21 mouse cellular contexts compared by ENCODE assay signal in the genomic region with DNA sequence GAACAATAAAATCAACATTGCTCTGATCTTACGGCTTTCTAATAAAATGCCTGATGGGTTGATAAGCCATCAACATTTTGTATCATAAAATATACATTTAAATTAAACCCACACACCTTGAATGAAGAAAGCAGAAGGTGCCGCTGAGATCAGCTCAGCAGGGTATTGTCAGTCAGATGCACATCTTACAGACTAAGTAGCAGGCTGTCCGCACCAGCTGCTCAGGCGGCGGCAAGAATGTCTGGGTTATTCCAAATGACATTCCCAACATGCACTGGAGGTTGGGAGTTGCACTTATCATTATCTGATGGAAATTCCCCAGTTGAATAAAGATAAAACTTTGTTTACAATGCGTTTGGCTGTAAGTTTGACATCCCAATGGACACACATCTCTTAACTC. TPM values are rescaled to one million over a fixed set of nuclear protein-coding genes. Genes with fewer than 3 reads are reported as not detected.
A peak's percentile ranks its signal among the peaks of the same experiment; 100 is the strongest.
DNase-seq lines count a peak whose midpoint lies in the region; ATAC-seq and TF ChIP-seq lines count a peak whose summit lies in the region.
"Had no signal": no experiment of that assay in that cellular context is flagged by ENCODE, and none has a peak within 500 bp of the region (broad histone marks: within the 10 kb centered on the region; RNA-seq: fewer than 3 reads in every experiment).

No protein-coding gene starts in this region.

- no peak overlapping the region for H3K27ac ChIP-seq in kidney, adult 2 months (ENCODE audit: insufficient read depth, low read depth, low read length)
- no peak overlapping the region for H3K27ac ChIP-seq in kidney, embryonic 14.5 days (ENCODE audit: low read depth, low read length)
- H3K27ac ChIP-seq in midbrain, embryonic 14.5 days (replicated peaks; ENCODE audit: low read depth, low read length), result no peak overlapping the region
- no peak overlapping the region for H3K27ac ChIP-seq in midbrain, embryonic 13.5 days
- H3K27ac ChIP-seq: kidney, postnatal 0 days; neural tube, embryonic 13.5 days had no signal

- no peak overlapping the region for H3K4me3 ChIP-seq in kidney, adult 2 months (ENCODE audit: insufficient read depth, low read depth, low read length)
- H3K4me3 ChIP-seq in kidney, embryonic 14.5 days (ENCODE audit: low read length), result no peak overlapping the region
- no peak overlapping the region for H3K4me3 ChIP-seq in midbrain, embryonic 14.5 days (replicated peaks; ENCODE audit: low read depth, low read length)
- no peak overlapping the region for H3K4me3 ChIP-seq in midbrain, embryonic 13.5 days (replicated peaks)
- H3K4me3 ChIP-seq: megakaryocyte, embryonic 14.5 days; neural tube, embryonic 13.5 days had no signal

- DNase-seq in embryo, embryonic 10 days (ENCODE audit: low spot score), result peak; percentile 31
- DNase-seq in embryo, embryonic 9.5 days (ENCODE audit: extremely low spot score), result no peak
- DNase-seq in kidney, adult 2 months, result peak; percentile 8
- peak; percentile 26 for DNase-seq in midbrain, embryonic 14.5 days
- no peak for DNase-seq in right cerebral cortex, postnatal 25 days
- DNase-seq in right cerebral cortex, adult 18-20 months, result no peak
- DNase-seq: cerebellum, adult 8-10 months; forebrain, postnatal 0 days; heart, postnatal 36 days; liver, postnatal 0 days; lung, postnatal 14 days; spleen, adult 18-20 months; thymus, postnatal 4 days had no signal

- no peak for TF ChIP-seq POLR2A in kidney, adult 2 months (IDR thresholded peaks at IDR 0.05; ENCODE audit: low read depth, low read length)

- no peak overlapping the region for H3K4me2 ChIP-seq in kidney, embryonic 14.5 days (replicated peaks; ENCODE audit: low read depth, low read length)
- H3K4me2 ChIP-seq in midbrain, embryonic 14.5 days (ENCODE audit: low read length), result no peak overlapping the region
- H3K4me2 ChIP-seq in midbrain, embryonic 13.5 days (replicated peaks), result no peak overlapping the region
- H3K4me2 ChIP-seq: neural tube, embryonic 13.5 days had no signal

- WGBS in kidney, adult 2 months, result 73% methylated on average over 6 of the region's 6 CpGs
- WGBS in kidney, embryonic 14.5 days, result 66% methylated on average over 6 of the region's 6 CpGs
- WGBS in midbrain, embryonic 14.5 days, result 16% methylated on average over 6 of the region's 6 CpGs
- WGBS in midbrain, embryonic 13.5 days, result 23% methylated on average over 6 of the region's 6 CpGs

- H3K9ac ChIP-seq in kidney, embryonic 14.5 days (ENCODE audit: low read depth, low read length), result no peak overlapping the region
- no peak overlapping the region for H3K9ac ChIP-seq in midbrain, embryonic 14.5 days (replicated peaks; ENCODE audit: low read length)
- H3K9ac ChIP-seq in midbrain, embryonic 13.5 days (replicated peaks), result no peak overlapping the region
- H3K9ac ChIP-seq: forebrain, postnatal 0 days; liver, postnatal 0 days; neural tube, embryonic 13.5 days had no signal

- no peak for TF ChIP-seq CTCF in kidney, adult 2 months (conservative IDR thresholded peaks at IDR 0.05; ENCODE audit: insufficient read depth, insufficient read length, low read depth, low read length)

- no peaks in the 10 kb centered on the region for H3K9me3 ChIP-seq in kidney, embryonic 14.5 days (ENCODE audit: control insufficient read depth, low read length)
- no peaks in the 10 kb centered on the region for H3K9me3 ChIP-seq in midbrain, embryonic 14.5 days (ENCODE audit: control insufficient read depth, low read length)
- no peaks in the 10 kb centered on the region for H3K9me3 ChIP-seq in midbrain, embryonic 13.5 days
- H3K9me3 ChIP-seq: megakaryocyte, embryonic 14.5 days; neural tube, embryonic 13.5 days had no signal

- ATAC-seq in kidney, embryonic 14.5 days (ENCODE audit: low FRiP score, low TSS enrichment), result no peak
- ATAC-seq in midbrain, embryonic 14.5 days (ENCODE audit: low FRiP score, low TSS enrichment), result no peak
- ATAC-seq in midbrain, embryonic 13.5 days, result no peak
- ATAC-seq: CD4-positive, CD25-positive, alpha-beta regulatory T cell, adult 4 months; forebrain, postnatal 0 days; inflammation-experienced regulatory T-cells, adult 6 months; liver, postnatal 0 days had no signal

- H3K27me3 ChIP-seq in kidney, adult 2 months (replicated peaks; ENCODE audit: control insufficient read depth, insufficient read depth, low read length), result no peaks in the 10 kb centered on the region
- no peaks in the 10 kb centered on the region for H3K27me3 ChIP-seq in kidney, embryonic 14.5 days (ENCODE audit: control insufficient read depth, insufficient read depth, low read length)
- no peaks in the 10 kb centered on the region for H3K27me3 ChIP-seq in midbrain, embryonic 14.5 days (ENCODE audit: control insufficient read depth, insufficient read depth, low read length)
- H3K27me3 ChIP-seq in midbrain, embryonic 13.5 days, result no peaks in the 10 kb centered on the region
- H3K27me3 ChIP-seq: neural tube, embryonic 13.5 days had no signal

- no peaks in the 10 kb centered on the region for H3K36me3 ChIP-seq in kidney, adult 2 months (ENCODE audit: control insufficient read depth, insufficient read depth, low read length)
- no peaks in the 10 kb centered on the region; the same call in 1 of the 2 replicates for H3K36me3 ChIP-seq in kidney, embryonic 14.5 days (ENCODE audit: control insufficient read depth, insufficient read depth, low read length)
- peaks cover 45% of the 10 kb centered on the region for H3K36me3 ChIP-seq in midbrain, embryonic 14.5 days (ENCODE audit: control insufficient read depth, insufficient read depth, low read length)
- peaks cover 34% of the 10 kb centered on the region for H3K36me3 ChIP-seq in midbrain, embryonic 13.5 days

- H3K4me1 ChIP-seq in kidney, adult 2 months (ENCODE audit: control insufficient read depth, insufficient read depth, low read length), result no peaks in the 10 kb centered on the region
- no peaks in the 10 kb centered on the region for H3K4me1 ChIP-seq in kidney, embryonic 14.5 days (ENCODE audit: control insufficient read depth, insufficient read depth, low read length)
- H3K4me1 ChIP-seq in midbrain, embryonic 14.5 days (ENCODE audit: control insufficient read depth, insufficient read depth, low read length), result 0 out of 2 replicates have a peak, but pooled peaks cover 4% of the 10 kb centered on the region
- H3K4me1 ChIP-seq in midbrain, embryonic 13.5 days (replicated peaks), result peaks cover 27% of the 10 kb centered on the region
- H3K4me1 ChIP-seq: neural tube, embryonic 13.5 days had no signal

RNA-seq across cellular contexts. Expression of gene Lonrf2, which starts 39.6 kb away (rescaled TPM):
- 0.34 and 0.38 TPM in 2 replicates for polyA plus RNA-seq in kidney, adult 2 months (2012; rRNA removed)
- polyA plus RNA-seq in kidney, embryonic 14.5 days (2014; fragmentation: Nextera tagmentation; extraction: Ambion mirVana), result 1.4 and 2.6 TPM in 2 replicates
- 21.4 and 28.1 TPM in 2 replicates for polyA plus RNA-seq in midbrain, embryonic 14.5 days (2014; fragmentation: Nextera tagmentation; extraction: Ambion mirVana)
- 12.5 and 14.1 TPM in 2 replicates for polyA plus RNA-seq in midbrain, embryonic 13.5 days (2015; fragmentation: Nextera tagmentation; extraction: Ambion mirVana)
- polyA plus RNA-seq: CD4-positive, CD25-positive, alpha-beta regulatory T cell, adult 4 months; inflammation-experienced regulatory T-cells, adult 6 months; liver, adult 2 months had no signal

Comparison
In these comparisons a context has a peak if more than half of its experiments do, and no peak if none do; other contexts are left out.
1. DNase-seq: peak in embryo, embryonic 10 days (single experiment), kidney, adult 2 months (single experiment) and midbrain, embryonic 14.5 days (single experiment); none in embryo, embryonic 9.5 days (single experiment), right cerebral cortex, postnatal 25 days (single experiment) and right cerebral cortex, adult 18-20 months (single experiment).